Mouse (Mus musculus) hindbrain, postnatal 0 days (tissue): Measurements from ENCODE around the gene Bud31. TPM values are rescaled to one million over a fixed set of nuclear protein-coding genes. Genes with fewer than 3 reads are reported as not detected.
"Not testable (repeated sequence)": the region's sequence is repeated elsewhere in the genome, so short reads cannot be mapped to it uniquely, and the experiment has no call there.

ENCODE experiments used
- ATAC-seq: fragments of 200-750 bp; cut with Nextera tagmentation; 2 replicates; pipeline ENCODE4 v1.8.0; 2017; ENCODE audit warnings: mild to moderate bottlenecking, moderate TSS enrichment, moderate library complexity
- DNase-seq: peaks from one replicate; pipeline ENCODE4 v3.0.0-alpha.2; 2015; ENCODE audit warnings: low spot score
- H3K27ac ChIP-seq: fragments of 300-500 bp; sonication (generic); 2 replicates; pipeline ENCODE4 v1.5.1; 2014; ENCODE audit warnings: mild to moderate bottlenecking
- H3K27me3 ChIP-seq: fragments of 300-500 bp; sonication (generic); 2 replicates; pipeline ENCODE4 v1.6.1; 2014; ENCODE audit warnings: low read length, mixed read lengths; ENCODE audit not compliant: insufficient read depth
- H3K36me3 ChIP-seq: fragments of 300-500 bp; sonication (generic); 2 replicates; pipeline ENCODE4 v1.6.1; 2014; ENCODE audit warnings: low read length, mixed read lengths; ENCODE audit not compliant: insufficient read depth
- H3K4me1 ChIP-seq: fragments of 300-500 bp; sonication (generic); 2 replicates; pipeline ENCODE4 v1.6.1; 2014; ENCODE audit warnings: antibody characterized with exemption, low read length, mixed read lengths; ENCODE audit not compliant: insufficient read depth
- H3K4me2 ChIP-seq: fragments of 300-500 bp; sonication (generic); 2 replicates; pipeline ENCODE4 v1.6.1; 2014; ENCODE audit warnings: low read depth, mild to moderate bottlenecking, low read length, moderate library complexity, mixed read lengths
- H3K4me3 ChIP-seq: fragments of 300-500 bp; sonication (generic); 2 replicates; pipeline ENCODE4 v1.5.1; 2014; ENCODE audit warnings: low read length
- H3K9ac ChIP-seq: fragments of 300-500 bp; sonication (generic); replicated peaks from 2 replicates; pipeline ENCODE4 v1.6.1; 2014; ENCODE audit warnings: mild to moderate bottlenecking, low read length, moderate library complexity, mixed read lengths
- H3K9me3 ChIP-seq: fragments of 300-500 bp; sonication (generic); 2 replicates; pipeline ENCODE4 v1.6.1; 2016; ENCODE audit warnings: low read length, mixed read lengths
- CTCF ChIP-seq: IDR thresholded peaks from 2 replicates; pipeline ENCODE4 v1.5.1; 2016; ENCODE audit warnings: antibody characterized with exemption, control low read depth, low read depth
- WGBS: fragments of 180-500 bp; shearing (Covaris S2); extraction: QIAGEN DNeasy Blood & Tissue Kit; methylation state at CpG from one replicate; pipeline ENCODE4 v1.1.7; 2014; 5-methylcytosine and 5-hydroxymethylcytosine counted together
- polyA plus RNA-seq: library from polyadenylated mRNA; unstranded; fragments of >200 nt; fragmentation: Nextera tagmentation; extraction: Ambion mirVana; gene quantifications from 2 replicates; pipeline ENCODE4 v1.2.1, GENCODE M21; 2015
- total RNA-seq: library from RNA; depleted of rRNA; stranded (reverse); fragments of >200 nt; gene quantifications from 2 replicates; pipeline ENCODE4 v1.2.3, GENCODE M21; 2014

Bud31 gene
- total and polyA plus RNA-seq, 2 experiments from 2014 or later: 63.1 to 161 TPM

DNA sequence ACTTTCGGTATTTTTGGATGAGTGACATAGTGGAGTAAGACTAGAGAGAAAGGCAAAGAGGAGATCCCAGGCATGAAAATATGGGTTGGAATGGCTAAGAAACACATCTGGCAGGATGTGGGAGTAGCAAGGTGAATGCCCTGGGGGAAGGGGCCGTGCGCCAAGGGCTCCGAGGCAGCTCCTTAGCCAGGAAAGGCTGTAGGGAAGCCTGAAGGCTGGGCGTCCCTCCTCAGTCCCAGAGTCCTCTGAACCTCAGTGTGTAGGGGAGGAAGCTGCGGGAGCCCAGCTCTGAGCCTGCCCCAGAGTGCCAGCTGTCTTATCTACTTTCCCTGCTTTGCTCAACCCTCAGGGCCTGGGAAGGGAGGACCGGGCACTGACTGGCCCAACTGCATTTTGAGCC, 19.2 kb upstream of the Bud31 start:
- Histone ChIP-seq H3K4me1 (no peaks in the 10 kb centered on the region), H3K4me2 (no peak overlapping the region), H3K27ac (no peak overlapping the region), H3K9ac (no peak overlapping the region), H3K4me3 (no peak overlapping the region), H3K27me3 (no peaks in the 10 kb centered on the region), H3K36me3 (peaks cover 8% of the 10 kb centered on the region; the same call in 1 of the 2 replicates), H3K9me3 (no peaks in the 10 kb centered on the region)
- WGBS: 86% methylated on average over 7 of the region's 7 CpGs
- no peak for ATAC-seq
- no peak for TF ChIP-seq CTCF
- DNase-seq: no peak

DNA sequence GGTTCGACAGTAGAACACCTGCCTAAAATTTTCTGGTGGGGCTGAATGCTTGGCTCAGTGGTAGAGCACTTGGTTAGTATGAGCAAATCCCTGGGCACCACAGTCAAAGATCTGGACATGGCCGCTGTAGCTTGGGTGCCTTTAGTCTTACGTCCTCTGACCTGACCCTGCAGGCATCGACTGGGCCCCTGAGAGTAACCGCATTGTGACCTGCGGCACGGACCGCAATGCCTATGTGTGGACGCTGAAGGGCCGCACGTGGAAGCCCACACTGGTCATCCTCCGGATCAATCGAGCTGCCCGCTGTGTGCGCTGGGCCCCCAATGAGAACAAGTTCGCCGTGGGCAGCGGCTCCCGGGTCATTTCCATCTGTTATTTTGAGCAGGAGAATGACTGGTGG, 16.8 kb upstream of the Bud31 start:
- no peak overlapping the region for H3K4me3 ChIP-seq
- H3K4me2 ChIP-seq: no peak overlapping the region
- no peak overlapping the region for H3K27ac ChIP-seq
- H3K27me3 ChIP-seq: no peaks in the 10 kb centered on the region
- no peak for TF ChIP-seq CTCF
- ATAC-seq: no peak
- 95% methylated on average over 19 of the region's 19 CpGs for WGBS
- no peaks in the 10 kb centered on the region for H3K4me1 ChIP-seq
- peaks cover 20% of the 10 kb centered on the region; the same call in 1 of the 2 replicates for H3K36me3 ChIP-seq
- no peak overlapping the region for H3K9ac ChIP-seq
- no peak for DNase-seq
- H3K9me3 ChIP-seq: no peaks in the 10 kb centered on the region

DNA sequence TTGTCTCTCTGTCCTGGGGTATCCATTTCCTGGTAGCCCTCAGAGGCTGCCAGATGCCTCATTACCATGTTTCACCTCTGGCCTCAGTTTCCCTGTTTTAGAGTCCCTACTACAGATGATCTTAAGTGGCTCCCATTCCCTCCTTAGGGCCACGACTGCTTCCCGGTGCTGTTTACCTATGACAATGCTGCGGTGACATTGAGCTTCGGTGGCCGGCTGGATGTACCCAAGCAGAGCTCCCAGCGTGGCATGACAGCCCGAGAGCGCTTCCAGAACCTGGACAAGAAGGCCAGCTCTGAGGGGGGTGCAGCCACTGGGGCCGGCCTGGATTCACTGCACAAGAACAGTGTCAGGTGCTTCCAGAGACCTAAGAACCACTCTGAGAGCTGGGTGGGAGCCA, 13.6 kb upstream of the Bud31 start:
- no peak for TF ChIP-seq CTCF
- H3K4me3 ChIP-seq: no peak overlapping the region
- no peaks in the 10 kb centered on the region for H3K27me3 ChIP-seq
- WGBS: 95% methylated on average over 9 of the region's 9 CpGs
- no peak overlapping the region for H3K4me2 ChIP-seq
- DNase-seq (no peak), ATAC-seq (no peak)
- H3K9me3 ChIP-seq: no peaks in the 10 kb centered on the region
- no peak overlapping the region for H3K27ac ChIP-seq
- H3K9ac ChIP-seq: no peak overlapping the region
- H3K36me3 ChIP-seq: peaks cover 42% of the 10 kb centered on the region
- no peaks in the 10 kb centered on the region for H3K4me1 ChIP-seq

DNA sequence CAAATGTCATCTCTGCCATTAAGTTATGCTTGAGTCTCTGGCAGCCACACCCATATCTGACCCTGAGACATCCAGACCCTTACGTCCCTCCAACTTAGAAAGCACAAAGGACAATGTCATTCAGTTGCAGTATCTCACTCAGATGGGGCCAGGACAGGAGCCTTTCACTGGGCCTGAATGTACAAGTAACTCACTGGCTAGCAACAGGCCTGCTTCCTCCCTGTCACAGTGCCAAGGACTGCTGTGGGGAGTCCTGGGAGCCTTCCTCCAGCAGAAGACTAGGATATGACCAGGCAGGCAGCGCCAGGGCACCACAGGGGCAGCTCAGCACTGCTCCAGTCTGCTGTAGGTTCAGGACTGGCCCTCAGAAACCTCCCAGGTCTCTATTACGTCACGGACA, 11.0 kb upstream of the Bud31 start:
- Histone ChIP-seq H3K4me1 (no peaks in the 10 kb centered on the region), H3K9ac (no peak overlapping the region), H3K27me3 (no peaks in the 10 kb centered on the region), H3K4me2 (no peak overlapping the region), H3K9me3 (no peaks in the 10 kb centered on the region), H3K36me3 (peaks cover 64% of the 10 kb centered on the region), H3K27ac (no peak overlapping the region), H3K4me3 (no peak overlapping the region)
- no peak for ATAC-seq
- no peak for DNase-seq
- WGBS: 89% methylated on average over 4 of the region's 4 CpGs
- no peak for TF ChIP-seq CTCF

DNA sequence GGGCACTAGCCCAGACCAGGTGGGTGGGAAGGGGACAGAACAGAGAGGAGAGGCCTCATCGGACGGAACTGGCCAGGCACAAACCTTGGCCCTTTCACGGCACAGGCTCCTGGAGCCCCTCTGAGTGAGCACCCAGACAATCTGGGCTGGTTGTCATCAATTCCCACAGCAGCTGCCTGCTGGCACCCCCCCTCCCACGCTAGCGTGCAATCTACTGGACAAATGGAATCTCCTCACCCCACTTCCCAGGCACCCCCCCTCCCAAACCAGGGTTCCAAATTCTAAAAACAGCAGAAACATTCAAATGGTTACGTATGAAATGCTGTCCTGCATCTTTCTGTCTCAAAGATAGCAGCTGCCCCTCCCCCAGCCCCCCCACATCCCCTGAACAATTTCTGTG, 10.4 kb upstream of the Bud31 start:
- WGBS: 96% methylated on average over 5 of the region's 6 CpGs

DNA sequence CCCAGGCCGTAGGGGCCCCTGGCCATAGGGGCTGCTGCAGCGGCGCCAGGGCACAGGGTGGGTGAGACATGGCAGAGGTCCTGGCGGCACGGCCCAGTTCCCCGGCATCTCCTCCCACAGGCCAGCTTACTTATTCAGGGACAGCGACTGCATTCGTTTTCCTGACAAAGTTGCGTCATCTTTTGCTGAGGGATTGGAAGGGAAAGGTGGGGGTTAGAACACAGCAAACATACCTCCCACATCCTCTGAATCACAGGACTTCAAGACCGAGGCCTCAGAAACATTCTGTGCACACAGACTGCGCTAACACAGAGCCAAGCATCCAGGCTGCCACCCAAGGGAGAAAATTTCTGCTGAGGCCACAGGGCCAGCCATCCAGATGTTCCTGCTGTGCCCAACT, 10.0 kb upstream of the Bud31 start:
- no peak overlapping the region for H3K4me2 ChIP-seq
- no peak overlapping the region for H3K9ac ChIP-seq
- no peak for DNase-seq
- H3K4me1 ChIP-seq: no peaks in the 10 kb centered on the region
- no peak overlapping the region for H3K27ac ChIP-seq
- no peak for ATAC-seq
- no peak for TF ChIP-seq CTCF
- H3K9me3 ChIP-seq: no peaks in the 10 kb centered on the region
- WGBS: 89% methylated on average over 11 of the region's 11 CpGs
- no peaks in the 10 kb centered on the region for H3K27me3 ChIP-seq
- H3K4me3 ChIP-seq: no peak overlapping the region
- H3K36me3 ChIP-seq: peaks cover 71% of the 10 kb centered on the region

More for the DNA sequence above, 10.4 kb upstream of the Bud31 start:
- H3K4me2 ChIP-seq, H3K4me1 ChIP-seq, H3K27me3 ChIP-seq, DNase-seq, H3K4me3 ChIP-seq, H3K9ac ChIP-seq, H3K9me3 ChIP-seq, H3K27ac ChIP-seq, ATAC-seq: not testable (repeated sequence)
- H3K36me3 ChIP-seq: peaks cover 67% of the 10 kb centered on the region

DNA sequence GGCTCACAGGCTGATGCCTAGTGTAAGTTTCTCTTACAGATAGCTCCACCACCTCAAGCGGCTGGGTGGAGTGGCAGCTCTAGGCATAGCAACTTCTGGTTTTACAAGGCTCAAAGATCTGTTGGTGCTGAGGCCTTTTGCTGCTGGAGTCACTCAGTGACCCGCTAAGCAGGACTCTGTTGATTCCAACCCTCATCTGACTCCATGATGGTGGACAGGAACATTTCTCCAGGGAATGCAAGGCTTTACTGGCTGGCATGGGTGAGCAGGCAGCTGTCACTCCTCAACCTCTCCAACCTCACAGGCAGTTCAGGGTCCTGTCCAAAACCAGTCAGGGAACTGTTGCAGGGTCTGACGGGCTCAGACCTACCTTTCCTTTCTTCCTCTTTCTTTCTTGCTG, 9.2 kb upstream of the Bud31 start:
- ATAC-seq (no peak), DNase-seq (no peak)
- TF ChIP-seq CTCF: no peak
- H3K9ac ChIP-seq: no peak overlapping the region
- H3K36me3 ChIP-seq: peaks cover 73% of the 10 kb centered on the region
- no peak overlapping the region for H3K4me2 ChIP-seq
- H3K27ac ChIP-seq: no peak overlapping the region
- no peaks in the 10 kb centered on the region for H3K4me1 ChIP-seq
- H3K27me3 ChIP-seq: no peaks in the 10 kb centered on the region
- H3K4me3 ChIP-seq: no peak overlapping the region
- no peaks in the 10 kb centered on the region for H3K9me3 ChIP-seq
- 91% methylated on average over 3 of the region's 3 CpGs for WGBS
